ENCODE assay signal across 25 mouse cellular contexts in genomic region chr2:164734839-164735238, GRCm38 (mm10). TPM values are rescaled to one million over a fixed set of nuclear protein-coding genes. Genes with fewer than 3 reads are reported as not detected.
"Had no signal": no experiment of that assay in that cellular context is flagged by ENCODE, and none has a peak within 500 bp of the region (broad histone marks: within the 10 kb centered on the region; RNA-seq: fewer than 3 reads in every experiment).

No protein-coding gene starts in this region.

- H3K4me2 ChIP-seq: lung, embryonic 15.5 days; midbrain, embryonic 12.5 days; neural tube, embryonic 13.5 days; neural tube, embryonic 15.5 days had no signal

- H3K36me3 ChIP-seq: lung, embryonic 15.5 days; midbrain, embryonic 10.5 days; midbrain, embryonic 12.5 days; neural tube, embryonic 13.5 days; neural tube, embryonic 15.5 days had no signal

- H3K4me1 ChIP-seq: midbrain, embryonic 10.5 days; midbrain, embryonic 12.5 days; neural tube, embryonic 13.5 days; neural tube, embryonic 15.5 days had no signal

- H3K27me3 ChIP-seq: lung, embryonic 15.5 days; midbrain, embryonic 12.5 days; neural tube, embryonic 13.5 days; neural tube, embryonic 15.5 days had no signal

- ATAC-seq: lung, postnatal 0 days; midbrain, embryonic 16.5 days had no signal

- H3K27ac ChIP-seq: liver, embryonic 14.5 days; midbrain, embryonic 10.5 days; midbrain, embryonic 12.5 days; neural tube, embryonic 13.5 days; neural tube, embryonic 15.5 days had no signal

- H3K4me3 ChIP-seq: lung, embryonic 15.5 days; midbrain, embryonic 10.5 days; midbrain, embryonic 12.5 days; myocyte; neural tube, embryonic 13.5 days; neural tube, embryonic 15.5 days had no signal

- DNase-seq: lung, postnatal 14 days; lung, postnatal 36 days; midbrain, embryonic 14.5 days; retina, postnatal 1 day; right cerebral cortex, adult 18-20 months; right cerebral cortex, postnatal 25 days; right cerebral cortex, postnatal 4 days; spleen, adult 18-20 months; thymus, adult 18-20 months; thymus, postnatal 14 days; thymus, postnatal 36 days had no signal

- H3K9me3 ChIP-seq: lung, embryonic 15.5 days; midbrain, embryonic 10.5 days; midbrain, embryonic 12.5 days; neural tube, embryonic 13.5 days; neural tube, embryonic 15.5 days had no signal

- H3K9ac ChIP-seq: liver, embryonic 14.5 days; lung, embryonic 15.5 days; midbrain, embryonic 12.5 days; neural tube, embryonic 13.5 days; neural tube, embryonic 15.5 days had no signal

RNA-seq across cellular contexts. Expression of gene Spint5, which starts 19.7 kb away (rescaled TPM):
- polyA plus RNA-seq: liver, embryonic 14.5 days; liver, embryonic 16.5 days; lung, embryonic 15.5 days; lung, postnatal 0 days; midbrain, embryonic 10.5 days; midbrain, embryonic 12.5 days; midbrain, embryonic 14.5 days; midbrain, embryonic 16.5 days; myocyte; neural tube, embryonic 11.5 days; neural tube, embryonic 13.5 days; neural tube, embryonic 15.5 days; small intestine, adult 2 months; stomach, embryonic 14.5 days; thymus, postnatal 0 days had no signal

RNA-seq across cellular contexts. Expression of gene Spint4, which starts 36.5 kb away (rescaled TPM):
- polyA plus RNA-seq: liver, embryonic 16.5 days; lung, embryonic 15.5 days; lung, postnatal 0 days; midbrain, embryonic 10.5 days; midbrain, embryonic 12.5 days; midbrain, embryonic 14.5 days; midbrain, embryonic 16.5 days; myocyte; neural tube, embryonic 11.5 days; neural tube, embryonic 13.5 days; neural tube, embryonic 15.5 days; small intestine, adult 2 months; stomach, embryonic 14.5 days; thymus, postnatal 0 days had no signal
